Mouse (Mus musculus): ENCODE data around the gene Yeats4.

GRCm38 (mm10) chr10:117225094-117225493, 787 bp upstream of the Yeats4 start:
- TF ChIP-seq POLR2A (IDR thresholded peaks at IDR 0.05; ENCODE audit: control insufficient read depth, extremely low read depth, insufficient read depth, low read length, poor library complexity) (no peak), CTCF (IDR thresholded peaks at IDR 0.05; ENCODE audit: borderline replicate concordance, control insufficient read depth, extremely low read depth, insufficient read depth, low read length, poor library complexity) (no peak)

All from thymus, adult 2 months (tissue).